Mouse (Mus musculus) heart, embryonic 15.5 days (tissue): ENCODE data around the gene F3. TPM values are rescaled to one million over a fixed set of nuclear protein-coding genes. Genes with fewer than 3 reads are reported as not detected.

Source experiments
- ATAC-seq: fragments of 200-750 bp; cut with Nextera tagmentation; replicated peaks from 2 replicates; pipeline ENCODE4 v1.8.0; 2017; ENCODE audit warnings: low read depth, moderate TSS enrichment; ENCODE audit not compliant: insufficient number of reproducible peaks, insufficient read depth, low FRiP score
- H3K27ac ChIP-seq: fragments of 300-500 bp; sonication (generic); 2 replicates; pipeline ENCODE4 v1.5.1; 2015; ENCODE audit warnings: mild to moderate bottlenecking, inconsistent platforms
- H3K27me3 ChIP-seq: fragments of 300-500 bp; sonication (generic); 2 replicates; pipeline ENCODE4 v1.6.1; 2015; ENCODE audit warnings: inconsistent platforms
- H3K36me3 ChIP-seq: fragments of 300-500 bp; sonication (generic); 2 replicates; pipeline ENCODE4 v1.6.1; 2015; ENCODE audit warnings: mild to moderate bottlenecking, inconsistent platforms
- H3K4me1 ChIP-seq: fragments of 300-500 bp; sonication (generic); replicated peaks from 2 replicates; pipeline ENCODE4 v1.6.1; 2015; ENCODE audit warnings: inconsistent platforms
- H3K4me2 ChIP-seq: fragments of 300-500 bp; sonication (generic); 2 replicates; pipeline ENCODE4 v1.6.1; 2015; ENCODE audit warnings: inconsistent platforms, mild to moderate bottlenecking, moderate library complexity
- H3K4me3 ChIP-seq: fragments of 300-500 bp; sonication (generic); 2 replicates; pipeline ENCODE4 v1.5.1; 2015; ENCODE audit warnings: mild to moderate bottlenecking, inconsistent platforms
- H3K9ac ChIP-seq: fragments of 300-500 bp; sonication (generic); 2 replicates; pipeline ENCODE4 v1.6.1; 2015; ENCODE audit warnings: mild to moderate bottlenecking, inconsistent platforms
- H3K9me3 ChIP-seq: fragments of 300-500 bp; sonication (generic); replicated peaks from 2 replicates; pipeline ENCODE4 v1.6.1; 2016; ENCODE audit warnings: inconsistent platforms
- WGBS: fragments of 180-500 bp; shearing (Covaris S2); methylation state at CpG from one replicate; pipeline ENCODE4 v1.1.7; 2015; ENCODE audit warnings: mixed read lengths; 5-methylcytosine and 5-hydroxymethylcytosine counted together
- polyA plus RNA-seq: library from polyadenylated mRNA; unstranded; fragments of >200 nt; fragmentation: Nextera tagmentation; extraction: Ambion mirVana; gene quantifications from 2 replicates; pipeline ENCODE4 v1.2.1, GENCODE M21; 2015

The F3 gene
- polyA plus RNA-seq = 7.7 and 10.7 TPM in 2 replicates

GRCm38 (mm10) chr3:121722971-121723844 is at the start of gene F3:
Gene F3 (plus strand): TSS chr3:121723537.
- Histone ChIP-seq H3K4me3 (peak within 1 kb of the TSS; percentile 77), H3K27me3 (peaks cover 7% of the 10 kb centered on the region; the same call in 1 of the 2 replicates), H3K36me3 (no peaks in the 10 kb centered on the region), H3K27ac (peak within 1 kb of the TSS; percentile 72), H3K4me1 (peaks cover 30% of the 10 kb centered on the region), H3K9me3 (no peaks in the 10 kb centered on the region), H3K4me2 (peak within 1 kb of the TSS; percentile 92), H3K9ac (peak within 1 kb of the TSS; percentile 71)
- ATAC-seq = peak; percentile 82
- WGBS = under 1% methylated on average over 66 of the region's 73 CpGs

DNA sequence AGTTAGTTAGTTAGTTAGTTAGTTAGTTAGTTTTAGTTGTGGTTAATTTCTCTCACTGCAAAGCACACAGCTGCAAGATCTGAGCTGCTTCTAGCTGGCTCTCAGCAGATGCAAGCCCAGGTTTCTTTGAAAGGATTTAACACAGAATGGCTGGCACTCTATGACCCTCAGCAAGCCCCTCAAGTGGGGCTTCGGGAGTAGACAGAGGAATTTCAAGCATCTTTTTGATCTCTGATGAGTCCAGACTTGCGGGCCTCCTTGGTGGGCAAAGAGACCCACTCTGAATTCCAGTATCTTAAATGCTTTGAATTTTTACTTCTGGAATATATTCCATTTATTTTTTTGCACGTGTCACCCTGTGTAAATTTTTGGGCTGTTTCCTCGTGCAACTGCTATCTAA is 44.4 kb upstream of the F3 start:
- Histone ChIP-seq H3K9ac (no peak overlapping the region), H3K4me1 (no peaks in the 10 kb centered on the region), H3K9me3 (no peaks in the 10 kb centered on the region), H3K27me3 (no peaks in the 10 kb centered on the region), H3K36me3 (no peaks in the 10 kb centered on the region), H3K4me2 (no peak overlapping the region), H3K27ac (no peak overlapping the region), H3K4me3 (no peak overlapping the region)
- no peak for ATAC-seq
- 27% methylated on average over 4 of the region's 4 CpGs for WGBS

DNA sequence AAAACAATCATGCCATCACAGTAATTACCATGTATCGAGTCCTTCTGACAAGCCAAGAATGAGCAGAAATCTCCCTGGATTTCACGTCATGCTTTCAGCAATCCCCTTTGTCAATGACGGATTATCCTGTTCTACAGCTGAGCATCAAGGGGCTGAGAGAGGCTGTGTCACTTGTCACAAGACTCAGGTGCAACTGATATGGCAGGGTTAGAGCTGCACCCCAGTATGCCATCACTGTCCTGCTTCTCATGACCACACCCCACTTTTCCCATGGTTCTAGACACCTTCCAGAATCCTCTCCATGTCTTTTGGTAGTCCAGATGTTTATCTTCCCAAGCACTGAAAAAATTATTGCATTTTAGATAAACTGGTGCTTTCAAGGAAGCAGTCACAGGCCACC is 43.9 kb upstream of the F3 start:
- no peak for ATAC-seq
- H3K4me2 ChIP-seq = no peak overlapping the region
- H3K4me1 ChIP-seq = no peaks in the 10 kb centered on the region
- no peaks in the 10 kb centered on the region for H3K36me3 ChIP-seq
- WGBS = 43% methylated on average over 3 of the region's 3 CpGs
- H3K9ac ChIP-seq = no peak overlapping the region
- no peaks in the 10 kb centered on the region for H3K9me3 ChIP-seq
- H3K27ac ChIP-seq = no peak overlapping the region
- no peaks in the 10 kb centered on the region for H3K27me3 ChIP-seq
- no peak overlapping the region for H3K4me3 ChIP-seq

DNA sequence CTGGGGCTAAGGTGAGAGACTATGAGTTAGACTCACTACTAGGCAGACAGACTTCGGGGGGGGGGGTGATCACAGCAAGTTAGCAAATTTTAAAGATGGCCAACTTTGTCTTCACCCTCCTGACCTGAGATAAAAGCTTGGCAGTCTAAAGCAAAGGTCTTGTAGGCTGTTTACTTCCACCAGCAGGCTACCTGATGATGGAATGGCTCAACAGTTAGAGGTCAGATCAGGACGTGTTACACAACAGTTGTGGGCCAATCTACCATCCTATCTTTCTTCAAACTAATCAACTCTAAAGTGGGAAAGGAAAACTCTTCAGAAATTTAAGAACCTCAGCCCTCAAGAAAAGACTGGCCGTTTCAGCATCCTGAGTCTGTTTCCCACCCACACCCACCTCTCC is 43.1 kb upstream of the F3 start:
- H3K4me1 ChIP-seq = 0 out of 2 replicates have a peak, but pooled peaks cover 2% of the 10 kb centered on the region
- no peaks in the 10 kb centered on the region for H3K36me3 ChIP-seq
- no peak overlapping the region for H3K27ac ChIP-seq
- no peak overlapping the region for H3K4me2 ChIP-seq
- no peak overlapping the region for H3K4me3 ChIP-seq
- WGBS = 68% methylated on average over 3 of the region's 3 CpGs
- H3K9me3 ChIP-seq = no peaks in the 10 kb centered on the region
- no peak for ATAC-seq
- no peak overlapping the region for H3K9ac ChIP-seq
- no peaks in the 10 kb centered on the region for H3K27me3 ChIP-seq

DNA sequence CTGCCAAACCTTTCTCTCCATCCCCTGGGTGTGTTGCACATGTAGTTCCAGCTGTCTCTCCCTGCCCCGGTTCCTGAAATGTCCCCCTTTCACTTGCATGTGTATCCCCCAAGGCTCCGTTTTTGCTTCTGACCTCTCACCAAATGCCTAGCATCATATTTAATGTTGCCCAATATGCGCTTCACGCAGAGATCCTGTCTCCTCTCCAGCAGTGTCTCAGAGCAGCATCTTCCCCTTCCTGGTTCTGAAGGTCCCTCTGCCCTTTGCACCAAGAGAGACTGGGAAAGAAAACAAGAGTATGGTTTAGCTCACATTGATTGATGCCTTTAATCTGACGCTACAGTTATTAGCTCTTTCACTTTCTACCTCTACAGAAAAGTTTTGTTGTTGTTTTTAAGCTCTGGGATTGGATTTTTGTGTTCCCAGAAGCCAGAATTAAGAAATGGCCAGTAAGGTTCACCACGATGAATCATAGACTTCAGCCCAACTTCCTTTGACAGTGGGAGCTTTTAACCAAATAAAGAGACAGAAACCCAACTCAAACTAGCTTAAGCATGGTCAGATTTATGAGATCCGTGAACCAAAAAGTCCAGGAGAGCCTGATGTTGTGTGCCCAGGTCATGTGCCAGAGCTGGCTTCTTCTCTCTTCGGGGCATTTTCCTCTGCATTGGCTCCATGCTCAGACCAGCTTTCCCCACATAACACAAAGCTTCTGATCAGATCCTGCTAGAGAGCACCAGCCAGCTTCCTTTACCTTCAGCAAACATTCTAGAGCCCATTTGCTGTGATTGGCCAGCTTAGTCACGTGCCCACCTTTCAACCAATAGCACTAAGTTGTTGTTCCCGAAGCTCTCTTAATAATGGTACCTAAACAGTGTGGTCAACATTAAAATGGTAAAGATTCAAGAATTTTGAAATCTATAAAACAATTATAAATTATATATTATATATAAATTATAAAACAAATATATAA is 40.6 kb upstream of the F3 start:
- Histone ChIP-seq H3K27me3 (no peaks in the 10 kb centered on the region), H3K9me3 (no peaks in the 10 kb centered on the region), H3K36me3 (no peaks in the 10 kb centered on the region), H3K27ac (no peak overlapping the region), H3K9ac (no peak overlapping the region), H3K4me2 (no peak overlapping the region), H3K4me3 (no peak overlapping the region), H3K4me1 (peaks cover 7% of the 10 kb centered on the region; the same call in 1 of the 2 replicates)
- no peak for ATAC-seq
- 79% methylated on average over 10 of the region's 10 CpGs for WGBS

- H3K27me3 ChIP-seq = no peaks in the 10 kb centered on the region
- H3K9me3 ChIP-seq = no peaks in the 10 kb centered on the region
- H3K4me1 ChIP-seq = peaks cover 7% of the 10 kb centered on the region; the same call in 1 of the 2 replicates
- no peak overlapping the region for H3K27ac ChIP-seq
- no peak for ATAC-seq
- H3K4me3 ChIP-seq = no peak overlapping the region
- 48% methylated on average over 4 of the region's 4 CpGs for WGBS
- H3K4me2 ChIP-seq = no peak overlapping the region
- H3K36me3 ChIP-seq = no peaks in the 10 kb centered on the region
- H3K9ac ChIP-seq = no peak overlapping the region
These were observed 38.8 kb upstream of the F3 start for GRCm38 (mm10) chr3:121684552-121684951.

DNA sequence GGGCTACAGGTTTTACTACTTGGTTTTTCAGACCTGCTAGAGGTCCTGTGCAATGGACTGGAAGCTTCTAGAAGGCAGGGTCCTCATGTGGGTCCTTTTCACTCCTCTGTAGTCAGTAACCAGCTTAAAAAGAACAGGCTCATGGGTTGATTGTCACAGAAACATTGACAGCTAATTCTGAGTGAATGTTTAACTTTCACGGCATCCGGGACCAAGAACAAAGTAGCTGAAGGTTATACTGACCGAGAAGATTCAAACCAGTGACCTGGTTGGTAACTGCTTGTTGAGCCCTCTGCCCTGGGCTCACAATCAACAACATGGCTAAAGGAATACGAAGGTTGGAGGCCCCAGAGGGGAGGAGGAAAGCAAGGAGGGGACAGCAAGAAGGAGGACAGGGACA is 38.4 kb upstream of the F3 start:
- Histone ChIP-seq H3K27ac (no peak overlapping the region), H3K4me3 (no peak overlapping the region), H3K4me2 (no peak overlapping the region), H3K9ac (no peak overlapping the region), H3K36me3 (no peaks in the 10 kb centered on the region), H3K27me3 (no peaks in the 10 kb centered on the region), H3K9me3 (no peaks in the 10 kb centered on the region), H3K4me1 (peaks cover 7% of the 10 kb centered on the region; the same call in 1 of the 2 replicates)
- no peak for ATAC-seq
- WGBS = 86% methylated on average over 4 of the region's 4 CpGs

DNA sequence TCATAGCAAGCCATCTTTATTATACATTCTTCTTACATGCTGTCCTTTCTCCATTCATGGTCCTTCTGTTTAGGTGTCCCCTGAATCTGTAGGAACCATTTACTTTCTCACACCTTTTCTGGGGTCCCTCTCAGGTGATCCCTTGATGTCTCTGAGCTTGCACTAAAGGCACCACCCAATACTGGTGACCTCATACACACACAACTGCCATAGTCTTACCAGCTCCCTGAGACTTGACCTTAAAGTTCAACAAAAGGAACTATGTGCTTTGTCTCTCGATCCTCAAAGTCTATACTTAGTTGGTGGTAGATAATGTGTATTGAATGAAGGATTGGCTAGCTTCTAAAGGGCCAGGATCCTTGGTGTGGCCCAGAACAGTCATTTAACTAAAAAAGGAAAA is 37.4 kb upstream of the F3 start:
- no peak for ATAC-seq
- H3K4me1 ChIP-seq = peaks cover 7% of the 10 kb centered on the region; the same call in 1 of the 2 replicates
- no peaks in the 10 kb centered on the region for H3K9me3 ChIP-seq
- H3K27ac ChIP-seq = no peak overlapping the region
- no peaks in the 10 kb centered on the region for H3K36me3 ChIP-seq
- no peak overlapping the region for H3K4me2 ChIP-seq
- no peak overlapping the region for H3K4me3 ChIP-seq
- no peaks in the 10 kb centered on the region for H3K27me3 ChIP-seq
- WGBS = 84% methylated on average over 1 of the region's 1 CpGs
- no peak overlapping the region for H3K9ac ChIP-seq

GRCm38 (mm10) chr3:121686408-121686911 is 36.9 kb upstream of the F3 start:
- no peak for ATAC-seq
- H3K36me3 ChIP-seq = no peaks in the 10 kb centered on the region
- WGBS = 76% methylated on average over 4 of the region's 4 CpGs
- H3K4me3 ChIP-seq = no peak overlapping the region
- no peaks in the 10 kb centered on the region for H3K27me3 ChIP-seq
- H3K27ac ChIP-seq = no peak overlapping the region
- H3K9me3 ChIP-seq = no peaks in the 10 kb centered on the region
- H3K9ac ChIP-seq = no peak overlapping the region
- peaks cover 7% of the 10 kb centered on the region; the same call in 1 of the 2 replicates for H3K4me1 ChIP-seq
- no peak overlapping the region for H3K4me2 ChIP-seq

DNA sequence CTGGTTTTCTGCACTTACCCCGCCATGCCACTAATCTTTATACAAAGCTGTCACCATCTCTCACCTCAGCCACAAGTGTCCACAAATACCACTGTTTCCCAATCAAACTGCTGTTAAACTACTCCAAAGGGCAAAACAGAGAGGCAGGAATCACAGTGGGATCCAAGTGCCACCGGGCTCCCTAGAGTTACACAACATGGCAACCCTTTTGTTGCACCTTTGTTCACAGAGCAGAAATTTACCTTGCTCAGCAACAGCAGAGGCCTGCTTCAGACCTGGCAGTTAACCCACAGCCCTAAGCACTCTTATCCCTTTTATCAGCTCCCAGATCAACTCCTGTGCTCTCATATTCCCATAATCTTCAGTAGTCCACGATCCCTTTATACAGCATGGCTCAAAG is 35.6 kb upstream of the F3 start:
- no peak for ATAC-seq
- Histone ChIP-seq H3K27me3 (no peaks in the 10 kb centered on the region), H3K4me2 (no peak overlapping the region), H3K4me1 (peaks cover 7% of the 10 kb centered on the region; the same call in 1 of the 2 replicates), H3K9me3 (no peaks in the 10 kb centered on the region), H3K27ac (no peak overlapping the region), H3K9ac (no peak overlapping the region), H3K4me3 (no peak overlapping the region), H3K36me3 (no peaks in the 10 kb centered on the region)
- 82% methylated on average over 3 of the region's 3 CpGs for WGBS

GRCm38 (mm10) chr3:121689029-121689428 is 34.3 kb upstream of the F3 start:
- Histone ChIP-seq H3K27ac (no peak overlapping the region), H3K27me3 (no peaks in the 10 kb centered on the region), H3K4me2 (no peak overlapping the region), H3K4me3 (no peak overlapping the region), H3K9ac (no peak overlapping the region), H3K9me3 (no peaks in the 10 kb centered on the region), H3K36me3 (no peaks in the 10 kb centered on the region), H3K4me1 (peaks cover 7% of the 10 kb centered on the region; the same call in 1 of the 2 replicates)
- ATAC-seq = no peak
- 46% methylated on average over 5 of the region's 5 CpGs for WGBS
